ENCODE assay signal across 29 mouse cellular contexts in the genomic region with DNA sequence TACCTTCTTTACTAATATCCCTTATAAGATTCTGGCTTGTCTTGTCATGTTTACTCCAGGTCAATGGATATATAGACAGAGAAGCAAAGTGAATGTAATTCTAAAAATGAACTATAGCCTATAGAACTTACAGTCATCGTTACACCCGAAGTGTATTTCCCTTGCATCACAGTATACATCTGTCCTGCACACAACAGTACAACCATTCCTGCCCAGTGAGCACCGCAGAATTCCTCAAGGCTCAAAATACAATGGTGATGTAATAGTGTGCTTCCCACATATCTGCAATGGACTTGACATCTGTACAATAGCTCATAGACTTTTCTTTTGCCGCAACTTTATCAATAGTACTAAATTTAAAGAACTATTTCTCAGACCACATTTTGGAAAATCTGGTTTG. TPM values are rescaled to one million over a fixed set of nuclear protein-coding genes. Genes with fewer than 3 reads are reported as not detected.
DNase-seq lines count a peak whose midpoint lies in the region; ATAC-seq and TF ChIP-seq lines count a peak whose summit lies in the region.
"Had no signal": no experiment of that assay in that cellular context is flagged by ENCODE, and none has a peak within 500 bp of the region (broad histone marks: within the 10 kb centered on the region; RNA-seq: fewer than 3 reads in every experiment).

No protein-coding gene starts in this region.

- no peak for DNase-seq in heart, adult 11 months
- DNase-seq in heart, adult 18-20 months, result no peak
- no peak for DNase-seq in layer of hippocampus, adult 2 months (ENCODE audit: low spot score in 2 of 2)
- no peak for DNase-seq in layer of hippocampus, postnatal 25 days (ENCODE audit: extremely low spot score in 1 of 2, low spot score in 1 of 2)
- DNase-seq: adrenal gland, adult 8-10 months; adrenal gland, postnatal 25 days; cerebellum, adult 11-12 months; cerebellum, adult 8-10 months; cerebellum, postnatal 10 days; cerebellum, postnatal 36 days; embryo, embryonic 11 days; forebrain, postnatal 0 days; gastrocnemius, adult 2 months; gastrocnemius, postnatal 14 days; kidney, adult 11 months; kidney, adult 8-10 months had no signal

- H3K9ac ChIP-seq in forebrain, embryonic 15.5 days (replicated peaks), result no peak overlapping the region
- no peak overlapping the region for H3K9ac ChIP-seq in forebrain, embryonic 13.5 days
- H3K9ac ChIP-seq in heart, embryonic 12.5 days, result 0 out of 2 replicates have a peak overlapping the region, but pooled peaks have one; percentile 60
- H3K9ac ChIP-seq in heart, embryonic 15.5 days, result peak overlapping the region; percentile 17; the same call in 1 of the 2 replicates
- H3K9ac ChIP-seq: embryonic facial prominence, embryonic 13.5 days; forebrain, embryonic 12.5 days; forebrain, postnatal 0 days; hindbrain, embryonic 13.5 days; intestine, embryonic 15.5 days had no signal

- no peak overlapping the region for H3K4me2 ChIP-seq in forebrain, embryonic 15.5 days (replicated peaks)
- H3K4me2 ChIP-seq in forebrain, embryonic 13.5 days, result no peak overlapping the region
- H3K4me2 ChIP-seq in heart, embryonic 12.5 days, result peak overlapping the region; percentile 51
- peak overlapping the region; percentile 47 for H3K4me2 ChIP-seq in heart, embryonic 15.5 days
- H3K4me2 ChIP-seq: embryonic facial prominence, embryonic 13.5 days; forebrain, embryonic 12.5 days; hindbrain, embryonic 13.5 days; intestine, embryonic 15.5 days had no signal

- H3K27me3 ChIP-seq in forebrain, embryonic 15.5 days, result no peaks in the 10 kb centered on the region
- no peaks in the 10 kb centered on the region for H3K27me3 ChIP-seq in forebrain, embryonic 13.5 days
- no peaks in the 10 kb centered on the region for H3K27me3 ChIP-seq in heart, embryonic 12.5 days (replicated peaks)
- no peaks in the 10 kb centered on the region for H3K27me3 ChIP-seq in heart, embryonic 15.5 days
- H3K27me3 ChIP-seq: embryonic facial prominence, embryonic 13.5 days; forebrain, embryonic 12.5 days; hindbrain, embryonic 13.5 days; intestine, embryonic 15.5 days had no signal

- no peaks in the 10 kb centered on the region for H3K9me3 ChIP-seq in forebrain, embryonic 15.5 days
- H3K9me3 ChIP-seq in forebrain, embryonic 13.5 days (replicated peaks), result no peaks in the 10 kb centered on the region
- H3K9me3 ChIP-seq in heart, embryonic 12.5 days (replicated peaks), result no peaks in the 10 kb centered on the region
- H3K9me3 ChIP-seq in heart, embryonic 15.5 days (replicated peaks), result no peaks in the 10 kb centered on the region
- H3K9me3 ChIP-seq: embryonic facial prominence, embryonic 10.5 days; embryonic facial prominence, embryonic 13.5 days; forebrain, embryonic 12.5 days; hindbrain, embryonic 10.5 days; hindbrain, embryonic 13.5 days; intestine, embryonic 15.5 days had no signal

- H3K4me3 ChIP-seq in forebrain, embryonic 15.5 days, result no peak overlapping the region
- H3K4me3 ChIP-seq in forebrain, embryonic 13.5 days, result no peak overlapping the region
- no peak overlapping the region for H3K4me3 ChIP-seq in heart, embryonic 12.5 days
- H3K4me3 ChIP-seq in heart, embryonic 15.5 days, result peak overlapping the region; percentile 13; the same call in 1 of the 2 replicates
- H3K4me3 ChIP-seq in layer of hippocampus, adult 2 months, result no peak overlapping the region
- H3K4me3 ChIP-seq: embryonic facial prominence, embryonic 10.5 days; embryonic facial prominence, embryonic 13.5 days; erythroblast, embryonic 14.5 days; forebrain, embryonic 12.5 days; gastrocnemius, adult 2 months; hindbrain, embryonic 10.5 days; hindbrain, embryonic 13.5 days; intestine, embryonic 15.5 days had no signal

- TF ChIP-seq CTCF in layer of hippocampus, adult 2 months (conservative IDR thresholded peaks at IDR 0.05), result no peak

- ATAC-seq in forebrain, embryonic 15.5 days (replicated peaks), result no peak
- no peak for ATAC-seq in forebrain, embryonic 13.5 days
- ATAC-seq in heart, embryonic 12.5 days (ENCODE audit: insufficient number of reproducible peaks, low FRiP score), result peak; percentile 57; the same call in 1 of the 2 replicates
- ATAC-seq in heart, embryonic 15.5 days (replicated peaks; ENCODE audit: insufficient number of reproducible peaks, insufficient read depth, low FRiP score, low read depth), result no peak
- ATAC-seq: activated CD4-positive, CD25-positive, alpha-beta regulatory T cell, adult 4 months; forebrain, postnatal 0 days; hindbrain, embryonic 16.5 days; intestine, embryonic 15.5 days had no signal

- no peaks in the 10 kb centered on the region for H3K4me1 ChIP-seq in forebrain, embryonic 15.5 days
- H3K4me1 ChIP-seq in forebrain, embryonic 13.5 days, result no peaks in the 10 kb centered on the region
- H3K4me1 ChIP-seq in heart, embryonic 12.5 days (replicated peaks), result peaks cover 13% of the 10 kb centered on the region; the same call in 1 of the 2 replicates
- H3K4me1 ChIP-seq in heart, embryonic 15.5 days (replicated peaks), result peaks cover 5% of the 10 kb centered on the region
- H3K4me1 ChIP-seq: embryonic facial prominence, embryonic 10.5 days; embryonic facial prominence, embryonic 13.5 days; forebrain, embryonic 12.5 days; hindbrain, embryonic 10.5 days; hindbrain, embryonic 13.5 days; intestine, embryonic 15.5 days had no signal

- WGBS in forebrain, embryonic 15.5 days, result 92% methylated on average over 4 of the region's 4 CpGs
- 89% methylated on average over 4 of the region's 4 CpGs for WGBS in forebrain, embryonic 13.5 days
- 46% methylated on average over 4 of the region's 4 CpGs for WGBS in heart, embryonic 12.5 days
- WGBS in heart, embryonic 15.5 days, result 51% methylated on average over 4 of the region's 4 CpGs

- no peaks in the 10 kb centered on the region for H3K36me3 ChIP-seq in forebrain, embryonic 15.5 days
- H3K36me3 ChIP-seq in forebrain, embryonic 13.5 days (ENCODE audit: poor library complexity, severe bottlenecking), result no peaks in the 10 kb centered on the region
- H3K36me3 ChIP-seq in heart, embryonic 12.5 days, result no peaks in the 10 kb centered on the region; the same call in 1 of the 2 replicates
- H3K36me3 ChIP-seq in heart, embryonic 15.5 days, result no peaks in the 10 kb centered on the region
- H3K36me3 ChIP-seq: embryonic facial prominence, embryonic 10.5 days; embryonic facial prominence, embryonic 13.5 days; forebrain, embryonic 12.5 days; hindbrain, embryonic 10.5 days; hindbrain, embryonic 13.5 days; intestine, embryonic 15.5 days had no signal

- H3K27ac ChIP-seq in forebrain, embryonic 15.5 days (replicated peaks), result peak overlapping the region; percentile 52; the same call in 1 of the 2 replicates
- no peak overlapping the region for H3K27ac ChIP-seq in forebrain, embryonic 13.5 days
- peak overlapping the region; percentile 38; the same call in 1 of the 2 replicates for H3K27ac ChIP-seq in heart, embryonic 12.5 days (ENCODE audit: poor library complexity, severe bottlenecking)
- H3K27ac ChIP-seq in heart, embryonic 15.5 days, result peak overlapping the region; percentile 42
- H3K27ac ChIP-seq in layer of hippocampus, adult 2 months, result peak overlapping the region; percentile 25; the same call in 1 of the 2 replicates
- H3K27ac ChIP-seq: embryonic facial prominence, embryonic 10.5 days; embryonic facial prominence, embryonic 13.5 days; forebrain, embryonic 12.5 days; gastrocnemius, adult 2 months; hindbrain, embryonic 10.5 days; hindbrain, embryonic 13.5 days; intestine, embryonic 15.5 days had no signal

RNA-seq across cellular contexts. Expression of gene Slc8a1, which starts 8.3 kb away (rescaled TPM):
- 17.7 and 18.4 TPM in 2 replicates for polyA plus RNA-seq in forebrain, embryonic 15.5 days (2015; fragmentation: Nextera tagmentation; extraction: Ambion mirVana)
- polyA plus RNA-seq in forebrain, embryonic 13.5 days (2015; fragmentation: Nextera tagmentation; extraction: Ambion mirVana), result 5.6 and 6.8 TPM in 2 replicates
- polyA plus RNA-seq in heart, embryonic 12.5 days (2016; fragmentation: Nextera tagmentation; extraction: Ambion mirVana), result 100 and 115 TPM in 2 replicates
- 73.3 and 83.6 TPM in 2 replicates for polyA plus RNA-seq in heart, embryonic 15.5 days (2015; fragmentation: Nextera tagmentation; extraction: Ambion mirVana)
- 100 to 1,000 TPM; 508 to 537 TPM for total RNA-seq in heart, adult 18-20 months (2021)
- total RNA-seq in layer of hippocampus, adult 2 months (2021), result 100 to 1,000 TPM; 291 TPM
- total RNA-seq in layer of hippocampus, postnatal 25 days (2021), result 100 to 1,000 TPM; 261 to 289 TPM
- polyA plus RNA-seq: erythroblast, embryonic 14.5 days had no signal

Comparison
In these comparisons a context has a peak if more than half of its experiments do, and no peak if none do; other contexts are left out.
1. H3K4me2 ChIP-seq: peak in heart, embryonic 12.5 days (single experiment) and heart, embryonic 15.5 days (single experiment); none in forebrain, embryonic 15.5 days (single experiment) and forebrain, embryonic 13.5 days (single experiment).
2. H3K9ac ChIP-seq: peak in heart, embryonic 12.5 days (single experiment) and heart, embryonic 15.5 days (single experiment); none in forebrain, embryonic 15.5 days (single experiment) and forebrain, embryonic 13.5 days (single experiment).